Mouse (Mus musculus) hindbrain, embryonic 12.5 days (tissue): ENCODE measurements around the gene Plpp7. TPM values are rescaled to one million over a fixed set of nuclear protein-coding genes. Genes with fewer than 3 reads are reported as not detected.

Source experiments
- microRNA-seq: library from miRNA; unstranded; fragments of <30 nt; microRNA quantifications from one replicate; pipeline ENCODE4, GENCODE M21; 2017
- polyA plus RNA-seq: library from polyadenylated mRNA; unstranded; fragments of >200 nt; fragmentation: Nextera tagmentation; extraction: Ambion mirVana; gene quantifications from 2 replicates; pipeline ENCODE4 v1.2.1, GENCODE M21; 2016

Plpp7 gene
- polyA plus RNA-seq, 1 experiment from 2014 or later, result 11.1 TPM

Small RNAs within 50 kb of the gene (microRNA-seq; reads per million reads assigned to microRNA genes)
- gene Mir7674, result not detected

Other genes with a start within 250 kb of the Plpp7 start
- gene Fibcd1, start 249.5 kb upstream of the Plpp7 start, polyA plus RNA-seq, result 3.7 and 4.4 TPM in 2 replicates
- gene Lamc3, start 208.2 kb upstream of the Plpp7 start, polyA plus RNA-seq, result 7.2 and 7.6 TPM in 2 replicates
- 44.1 and 58.0 TPM in 2 replicates for gene Aif1l, start 145.4 kb upstream of the Plpp7 start, polyA plus RNA-seq
- gene Nup214, start 121.1 kb upstream of the Plpp7 start, polyA plus RNA-seq, result 75.3 and 79.7 TPM in 2 replicates
- 1.8 and 2.4 TPM in 2 replicates for gene Fam78a, start 10.7 kb upstream of the Plpp7 start, polyA plus RNA-seq
- 111 and 114 TPM in 2 replicates for gene Prrc2b, start 55.6 kb downstream of the Plpp7 start, polyA plus RNA-seq
- 25.5 and 25.9 TPM in 2 replicates for gene Pomt1, start 141.1 kb downstream of the Plpp7 start, polyA plus RNA-seq
- 61.8 and 67.3 TPM in 2 replicates for gene Uck1, start 164.6 kb downstream of the Plpp7 start, polyA plus RNA-seq
- 31.5 and 31.6 TPM in 2 replicates for gene Golga2, start 191.9 kb downstream of the Plpp7 start, polyA plus RNA-seq
- 380 and 382 TPM in 2 replicates for gene Swi5, start 192.5 kb downstream of the Plpp7 start, polyA plus RNA-seq